ENCODE assay signal across 8 mouse cellular contexts in genomic region chr11:75530845-75531373, GRCm38 (mm10). TPM values are rescaled to one million over a fixed set of nuclear protein-coding genes. Genes with fewer than 3 reads are reported as not detected.
A peak's percentile ranks its signal among the peaks of the same experiment; 100 is the strongest.
DNase-seq lines count a peak whose midpoint lies in the region; ATAC-seq lines count a peak whose summit lies in the region.

No protein-coding gene starts in this region.

- H3K4me2 ChIP-seq in lung, embryonic 16.5 days (ENCODE audit: low read depth, low read length): peak overlapping the region; percentile 87
- H3K4me2 ChIP-seq in heart, embryonic 16.5 days (ENCODE audit: low read depth, low read length): peak overlapping the region; percentile 96
- H3K4me2 ChIP-seq in liver, embryonic 12.5 days: peak overlapping the region; percentile 99

- peak overlapping the region; percentile 35 for H3K27ac ChIP-seq in lung, embryonic 16.5 days (ENCODE audit: low read length)
- H3K27ac ChIP-seq in heart, embryonic 16.5 days (ENCODE audit: low read length): peak overlapping the region; percentile 20; the same call in 1 of the 2 replicates
- peak overlapping the region; percentile 94 for H3K27ac ChIP-seq in liver, embryonic 12.5 days

- H3K4me1 ChIP-seq in lung, embryonic 16.5 days (replicated peaks; ENCODE audit: control insufficient read depth, insufficient read depth, low read length): peaks cover 17% of the 10 kb centered on the region
- H3K4me1 ChIP-seq in heart, embryonic 16.5 days (ENCODE audit: control insufficient read depth, insufficient read depth, low read length): peaks cover 19% of the 10 kb centered on the region
- peaks cover 53% of the 10 kb centered on the region for H3K4me1 ChIP-seq in liver, embryonic 12.5 days

- H3K9me3 ChIP-seq in lung, embryonic 16.5 days (ENCODE audit: control insufficient read depth, low read length): no peaks in the 10 kb centered on the region
- H3K9me3 ChIP-seq in heart, embryonic 16.5 days (replicated peaks; ENCODE audit: control insufficient read depth, low read length): no peaks in the 10 kb centered on the region
- no peaks in the 10 kb centered on the region for H3K9me3 ChIP-seq in liver, embryonic 12.5 days (replicated peaks)

- peak overlapping the region; percentile 79 for H3K9ac ChIP-seq in lung, embryonic 16.5 days (ENCODE audit: low read length)
- peak overlapping the region; percentile 76 for H3K9ac ChIP-seq in heart, embryonic 16.5 days (ENCODE audit: low read length)
- peak overlapping the region; percentile 91 for H3K9ac ChIP-seq in liver, embryonic 12.5 days

- ATAC-seq in CD4-positive, CD25-positive, alpha-beta regulatory T cell, adult 4 months: no peak
- ATAC-seq in lung, embryonic 16.5 days (ENCODE audit: low read depth): peak; percentile 15
- no peak for ATAC-seq in heart, embryonic 16.5 days (replicated peaks; ENCODE audit: extremely low read depth, insufficient read depth, low FRiP score)
- peak; percentile 28 for ATAC-seq in liver, embryonic 12.5 days

- peak; percentile 52 for DNase-seq in CD4-positive, CD25-positive, alpha-beta regulatory T cell, adult 2 months (ENCODE audit: low read depth, low spot score)
- no peak for DNase-seq in lung, adult 18-20 months
- DNase-seq in retina, postnatal 7 days (ENCODE audit: low read depth, low spot score): peak; percentile 21
- DNase-seq in urinary bladder, adult 2 months (ENCODE audit: low spot score): no peak

- 0 out of 2 replicates have a peak, but pooled peaks cover 2% of the 10 kb centered on the region for H3K36me3 ChIP-seq in lung, embryonic 16.5 days (ENCODE audit: control insufficient read depth, insufficient read depth, low read length)
- no peaks in the 10 kb centered on the region for H3K36me3 ChIP-seq in heart, embryonic 16.5 days (ENCODE audit: control insufficient read depth, insufficient read depth)
- H3K36me3 ChIP-seq in liver, embryonic 12.5 days: no peaks in the 10 kb centered on the region

- under 1% methylated on average over 31 of the region's 31 CpGs for WGBS in lung, embryonic 16.5 days
- WGBS in heart, embryonic 16.5 days: under 1% methylated on average over 31 of the region's 31 CpGs
- WGBS in liver, embryonic 12.5 days (ENCODE audit: insufficient replicate concordance): 1% methylated on average over 31 of the region's 31 CpGs

- no peaks in the 10 kb centered on the region for H3K27me3 ChIP-seq in lung, embryonic 16.5 days (ENCODE audit: control insufficient read depth, insufficient read depth, low read depth, low read length)
- H3K27me3 ChIP-seq in heart, embryonic 16.5 days (ENCODE audit: control insufficient read depth, insufficient read depth, low read length): no peaks in the 10 kb centered on the region
- H3K27me3 ChIP-seq in liver, embryonic 12.5 days (replicated peaks): peaks cover 13% of the 10 kb centered on the region; the same call in 1 of the 2 replicates

- peak overlapping the region; percentile 75 for H3K4me3 ChIP-seq in lung, embryonic 16.5 days (ENCODE audit: low read length)
- H3K4me3 ChIP-seq in heart, embryonic 16.5 days (ENCODE audit: low read length): peak overlapping the region; percentile 70
- peak overlapping the region; percentile 75 for H3K4me3 ChIP-seq in liver, embryonic 12.5 days

RNA-seq across cellular contexts. Expression of gene Slc43a2, which starts 0.6 kb away (rescaled TPM):
- polyA plus RNA-seq in CD4-positive, CD25-positive, alpha-beta regulatory T cell, adult 4 months (2017; shearing (Covaris generic)): 10 to 100 TPM; 17.3 to 27.2 TPM
- polyA plus RNA-seq in lung, embryonic 16.5 days (2015; fragmentation: Nextera tagmentation; extraction: Ambion mirVana): 7.2 and 7.4 TPM in 2 replicates
- 3.0 and 4.3 TPM in 2 replicates for polyA plus RNA-seq in heart, embryonic 16.5 days (2015; fragmentation: Nextera tagmentation; extraction: Ambion mirVana)
- polyA plus RNA-seq in liver, embryonic 12.5 days (2016; fragmentation: Nextera tagmentation; extraction: Ambion mirVana): 5.9 and 6.3 TPM in 2 replicates
- polyA plus RNA-seq in urinary bladder, adult 2 months (2012; rRNA removed): 11.3 and 12.5 TPM in 2 replicates

RNA-seq across cellular contexts. Expression of gene Scarf1, which starts 17.6 kb away (rescaled TPM):
- under 1 TPM; 0.85 to 0.91 TPM for polyA plus RNA-seq in CD4-positive, CD25-positive, alpha-beta regulatory T cell, adult 4 months (2017; shearing (Covaris generic))
- polyA plus RNA-seq in lung, embryonic 16.5 days (2015; fragmentation: Nextera tagmentation; extraction: Ambion mirVana): 16.4 and 17.7 TPM in 2 replicates
- polyA plus RNA-seq in heart, embryonic 16.5 days (2015; fragmentation: Nextera tagmentation; extraction: Ambion mirVana): 11.0 and 14.0 TPM in 2 replicates
- polyA plus RNA-seq in liver, embryonic 12.5 days (2016; fragmentation: Nextera tagmentation; extraction: Ambion mirVana): 5.2 TPM in 2 replicates
- polyA plus RNA-seq in urinary bladder, adult 2 months (2012; rRNA removed): 4.9 and 6.4 TPM in 2 replicates

RNA-seq across cellular contexts. Expression of gene Rilp, which starts 21.0 kb away (rescaled TPM):
- under 1 TPM in 1 of 2 experiments, not detected in 1; 0.56 TPM for polyA plus RNA-seq in CD4-positive, CD25-positive, alpha-beta regulatory T cell, adult 4 months (2017; shearing (Covaris generic))
- polyA plus RNA-seq in lung, embryonic 16.5 days (2015; fragmentation: Nextera tagmentation; extraction: Ambion mirVana): 0.83 and 0.89 TPM in 2 replicates
- polyA plus RNA-seq in heart, embryonic 16.5 days (2015; fragmentation: Nextera tagmentation; extraction: Ambion mirVana): 11.0 and 13.3 TPM in 2 replicates
- polyA plus RNA-seq in liver, embryonic 12.5 days (2016; fragmentation: Nextera tagmentation; extraction: Ambion mirVana): 0.89 and 1.2 TPM in 2 replicates
- 6.4 and 7.2 TPM in 2 replicates for polyA plus RNA-seq in urinary bladder, adult 2 months (2012; rRNA removed)

RNA-seq across cellular contexts. Expression of gene Prpf8, which starts 44.3 kb away (rescaled TPM):
- polyA plus RNA-seq in CD4-positive, CD25-positive, alpha-beta regulatory T cell, adult 4 months (2017; shearing (Covaris generic)): 10 to 100 TPM; 37.0 to 42.3 TPM
- 46.0 and 47.6 TPM in 2 replicates for polyA plus RNA-seq in lung, embryonic 16.5 days (2015; fragmentation: Nextera tagmentation; extraction: Ambion mirVana)
- polyA plus RNA-seq in heart, embryonic 16.5 days (2015; fragmentation: Nextera tagmentation; extraction: Ambion mirVana): 31.4 and 34.1 TPM in 2 replicates
- polyA plus RNA-seq in liver, embryonic 12.5 days (2016; fragmentation: Nextera tagmentation; extraction: Ambion mirVana): 46.6 and 47.9 TPM in 2 replicates
- 75.7 and 79.3 TPM in 2 replicates for polyA plus RNA-seq in urinary bladder, adult 2 months (2012; rRNA removed)

RNA-seq across cellular contexts. Expression of gene Pitpna, which starts 57.0 kb away (rescaled TPM):
- 10 to 100 TPM; 22.1 to 42.5 TPM for polyA plus RNA-seq in CD4-positive, CD25-positive, alpha-beta regulatory T cell, adult 4 months (2017; shearing (Covaris generic))
- 63.7 and 63.8 TPM in 2 replicates for polyA plus RNA-seq in lung, embryonic 16.5 days (2015; fragmentation: Nextera tagmentation; extraction: Ambion mirVana)
- 68.0 and 78.0 TPM in 2 replicates for polyA plus RNA-seq in heart, embryonic 16.5 days (2015; fragmentation: Nextera tagmentation; extraction: Ambion mirVana)
- 65.7 and 69.3 TPM in 2 replicates for polyA plus RNA-seq in liver, embryonic 12.5 days (2016; fragmentation: Nextera tagmentation; extraction: Ambion mirVana)
- polyA plus RNA-seq in urinary bladder, adult 2 months (2012; rRNA removed): 148 and 178 TPM in 2 replicates

Comparison
In these comparisons a context has a peak if more than half of its experiments do, and no peak if none do; other contexts are left out.
1. DNase-seq: peak in CD4-positive, CD25-positive, alpha-beta regulatory T cell, adult 2 months (single experiment) and retina, postnatal 7 days (single experiment); none in lung, adult 18-20 months (0 of 2) and urinary bladder, adult 2 months (single experiment).
2. ATAC-seq: peak in lung, embryonic 16.5 days (single experiment) and liver, embryonic 12.5 days (single experiment); none in CD4-positive, CD25-positive, alpha-beta regulatory T cell, adult 4 months (single experiment) and heart, embryonic 16.5 days (single experiment).
3. H3K27ac ChIP-seq: peak in every context shown above with its lines; median percentile 94 in liver, embryonic 12.5 days; 35 in lung, embryonic 16.5 days; 20 in heart, embryonic 16.5 days.
4. Peak in every context shown above with its lines, with median percentiles within 50 percentile points of each other: H3K4me2 ChIP-seq, H3K4me3 ChIP-seq and H3K9ac ChIP-seq.